Mouse (Mus musculus): ENCODE data around the gene Rhbdf2.
"Not testable (repeated sequence)": the region's sequence is repeated elsewhere in the genome, so short reads cannot be mapped to it uniquely, and the experiment has no call there.

Rhbdf2 gene

DNA sequence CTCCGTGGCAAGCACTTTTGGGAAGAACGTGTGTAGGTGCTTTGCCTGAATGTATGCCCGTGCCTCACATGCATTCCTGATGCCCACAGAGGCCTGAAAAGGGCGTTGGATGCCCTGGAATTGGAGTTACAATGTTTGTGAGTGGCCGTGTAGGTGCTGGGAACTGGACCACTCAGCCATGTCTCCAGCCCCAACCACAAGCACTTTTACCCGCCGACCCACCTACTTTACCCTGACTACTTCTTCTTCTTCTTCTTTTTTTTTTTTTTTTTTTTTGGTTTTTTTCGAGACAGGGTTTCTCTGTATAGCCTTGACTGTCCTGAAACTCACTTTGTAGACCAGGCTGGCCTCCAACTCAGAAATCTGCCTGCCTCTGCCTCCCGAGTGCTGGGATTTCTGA, 15.7 kb downstream of the Rhbdf2 start:
- in situ Hi-C loops (cut with MboI; ENCODE audit: low pct_unique_long_range_greater_than_20kb in 1 of 2, low sequenced_read_pairs in 2 of 2, unreplicated experiment in 1 of 2): not testable (repeated sequence)

DNA sequence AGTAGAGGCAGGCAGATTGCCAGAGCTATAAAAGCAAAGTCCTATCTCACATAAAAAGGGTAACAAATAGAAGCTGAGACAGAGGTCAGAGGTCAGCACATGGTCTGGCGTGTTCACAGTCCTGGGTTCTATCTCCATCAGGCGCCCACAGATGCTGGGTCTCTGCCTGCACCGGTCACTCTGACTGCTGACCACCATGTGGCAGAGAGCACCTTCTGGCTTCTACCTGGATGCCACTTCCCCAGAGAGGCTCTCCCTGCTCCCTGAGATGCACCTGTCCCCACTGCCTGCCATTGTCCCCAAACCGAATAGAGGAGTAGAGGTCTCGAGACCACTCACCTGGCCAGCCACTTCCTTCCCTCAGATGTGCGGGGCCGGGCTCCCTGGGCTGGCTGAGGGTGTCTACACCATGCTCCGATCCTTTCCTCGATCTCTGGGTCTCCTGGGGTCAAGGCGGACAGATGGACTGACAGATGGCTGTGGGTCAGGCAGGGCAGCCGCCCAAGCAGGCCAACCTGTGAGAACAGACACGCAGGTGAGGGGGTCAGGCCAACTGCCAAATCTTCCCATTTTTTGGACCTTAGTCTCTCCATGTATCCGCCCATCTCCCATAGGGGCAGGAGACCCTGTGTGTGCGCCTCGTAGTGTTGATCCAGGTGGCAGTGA, 16.7 kb downstream of the Rhbdf2 start:
- in situ Hi-C loops (cut with MboI; ENCODE audit: low pct_unique_long_range_greater_than_20kb in 1 of 2, low sequenced_read_pairs in 2 of 2, unreplicated experiment in 1 of 2): no loop called here

- in situ Hi-C loops (cut with MboI; ENCODE audit: low pct_unique_long_range_greater_than_20kb in 1 of 2, low sequenced_read_pairs in 2 of 2, unreplicated experiment in 1 of 2): no loop called here
Measured at GRCm38 (mm10) chr11:116607717-116608116, 19.1 kb downstream of the Rhbdf2 start.

DNA sequence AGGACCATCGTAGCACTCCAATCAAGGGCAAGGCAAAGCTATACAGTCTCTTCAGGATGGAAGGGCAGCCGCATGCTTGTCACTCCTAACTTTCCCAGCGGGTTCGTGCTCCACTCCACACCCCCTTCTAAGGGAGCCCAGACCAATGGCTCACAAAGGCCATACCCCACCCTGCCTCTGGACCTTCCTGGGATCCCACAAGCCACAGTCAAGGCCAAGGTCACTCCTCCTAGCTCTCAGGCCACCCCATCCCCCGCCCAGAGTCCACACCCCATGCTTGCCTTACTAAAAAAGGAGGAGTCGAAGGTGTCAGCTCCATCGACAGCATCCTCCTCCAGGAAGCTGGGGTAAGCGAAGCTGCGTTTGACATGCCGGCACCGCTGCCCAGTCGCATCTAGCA, 22.7 kb downstream of the Rhbdf2 start:
- in situ Hi-C loops (cut with MboI; ENCODE audit: low pct_unique_long_range_greater_than_20kb in 1 of 2, low sequenced_read_pairs in 2 of 2, unreplicated experiment in 1 of 2): no loop called here

DNA sequence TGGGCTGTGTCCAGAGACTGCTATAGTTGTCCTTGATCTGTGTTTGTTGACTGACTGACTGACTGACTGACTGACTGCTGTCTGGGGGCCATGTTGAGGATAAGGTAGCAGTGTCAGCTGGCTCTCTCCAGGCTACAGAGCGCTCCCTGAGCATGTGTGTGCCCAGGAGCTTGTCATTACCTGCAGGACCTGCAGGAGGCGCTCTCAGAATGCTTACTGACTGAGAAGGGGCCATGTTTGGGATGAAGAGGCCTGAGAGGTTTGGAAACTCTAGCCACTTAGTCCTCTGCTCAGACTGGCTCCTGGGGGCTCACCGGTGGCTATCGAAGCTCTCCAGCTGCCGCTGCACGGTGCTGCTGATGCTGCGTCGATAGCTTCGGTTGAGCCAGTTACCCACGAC, 23.5 kb downstream of the Rhbdf2 start:
- in situ Hi-C loops (cut with MboI; ENCODE audit: low pct_unique_long_range_greater_than_20kb in 1 of 2, low sequenced_read_pairs in 2 of 2, unreplicated experiment in 1 of 2): no loop called here

GRCm38 (mm10) chr11:116602043-116602442, 24.8 kb downstream of the Rhbdf2 start:
- in situ Hi-C loops (cut with MboI; ENCODE audit: low pct_unique_long_range_greater_than_20kb in 1 of 2, low sequenced_read_pairs in 2 of 2, unreplicated experiment in 1 of 2): no loop called here

DNA sequence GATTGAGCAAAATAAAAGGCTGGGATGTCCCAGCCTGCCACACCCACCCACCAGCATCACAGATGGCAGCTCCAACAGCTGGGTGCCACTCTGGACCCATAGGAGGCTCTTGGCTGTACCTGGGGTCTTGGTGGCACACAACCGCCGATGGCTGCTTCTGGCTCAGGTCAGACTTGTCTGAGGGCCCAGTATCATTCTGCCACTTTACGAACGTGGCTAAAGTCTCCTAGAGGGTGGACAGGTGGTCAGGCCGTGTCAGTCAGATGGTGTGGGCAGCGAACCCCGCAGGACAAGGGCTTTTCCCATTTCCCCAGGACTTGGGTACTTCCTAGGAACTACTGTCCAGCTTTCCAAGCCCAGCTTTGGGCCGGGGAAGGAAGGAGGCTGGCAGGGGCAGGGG, 25.7 kb downstream of the Rhbdf2 start:
- in situ Hi-C loops (cut with MboI; ENCODE audit: low pct_unique_long_range_greater_than_20kb in 1 of 2, low sequenced_read_pairs in 2 of 2, unreplicated experiment in 1 of 2): no loop called here

GRCm38 (mm10) chr11:116599230-116599629, 27.6 kb downstream of the Rhbdf2 start:
- in situ Hi-C loops (cut with MboI; ENCODE audit: low pct_unique_long_range_greater_than_20kb in 1 of 2, low sequenced_read_pairs in 2 of 2, unreplicated experiment in 1 of 2): no loop called here

GRCm38 (mm10) chr11:116598193-116598592, 28.6 kb downstream of the Rhbdf2 start:
- in situ Hi-C loops (cut with MboI; ENCODE audit: low pct_unique_long_range_greater_than_20kb in 1 of 2, low sequenced_read_pairs in 2 of 2, unreplicated experiment in 1 of 2): no loop called here

GRCm38 (mm10) chr11:116596766-116597165, 30.1 kb downstream of the Rhbdf2 start:
- in situ Hi-C loops (cut with MboI; ENCODE audit: low pct_unique_long_range_greater_than_20kb in 1 of 2, low sequenced_read_pairs in 2 of 2, unreplicated experiment in 1 of 2): no loop called here

DNA sequence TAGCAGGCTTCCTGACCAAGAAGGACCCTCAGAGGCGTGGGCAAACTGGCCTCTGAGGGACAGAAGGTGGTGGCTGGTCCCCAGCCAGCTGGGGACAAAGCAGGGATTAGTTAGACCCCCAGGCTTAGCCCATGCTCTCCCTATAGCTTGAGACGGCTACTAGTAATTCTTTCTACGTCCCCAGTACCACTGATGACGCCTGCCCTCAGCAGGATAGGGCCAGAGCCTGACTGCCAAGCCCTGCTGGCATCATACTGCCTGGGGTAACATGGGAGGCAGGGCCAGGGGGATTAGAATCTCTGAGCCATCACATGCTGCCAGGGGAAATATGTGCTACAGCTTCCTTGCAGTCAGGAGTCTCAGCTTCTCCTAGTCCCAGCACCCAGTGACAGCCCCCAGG, 33.5 kb downstream of the Rhbdf2 start:
- in situ Hi-C loops (cut with MboI; ENCODE audit: low pct_unique_long_range_greater_than_20kb in 1 of 2, low sequenced_read_pairs in 2 of 2, unreplicated experiment in 1 of 2): no loop called here

GRCm38 (mm10) chr11:116592428-116592827, 34.4 kb downstream of the Rhbdf2 start:
- in situ Hi-C loops (cut with MboI; ENCODE audit: low pct_unique_long_range_greater_than_20kb in 1 of 2, low sequenced_read_pairs in 2 of 2, unreplicated experiment in 1 of 2): no loop called here

GRCm38 (mm10) chr11:116591621-116592020, 35.2 kb downstream of the Rhbdf2 start:
- in situ Hi-C loops (cut with MboI; ENCODE audit: low pct_unique_long_range_greater_than_20kb in 1 of 2, low sequenced_read_pairs in 2 of 2, unreplicated experiment in 1 of 2): no loop called here

GRCm38 (mm10) chr11:116589574-116589973, 37.2 kb downstream of the Rhbdf2 start:
- in situ Hi-C loops (cut with MboI; ENCODE audit: low pct_unique_long_range_greater_than_20kb in 1 of 2, low sequenced_read_pairs in 2 of 2, unreplicated experiment in 1 of 2): no loop called here

- in situ Hi-C loops (cut with MboI; ENCODE audit: low pct_unique_long_range_greater_than_20kb in 1 of 2, low sequenced_read_pairs in 2 of 2, unreplicated experiment in 1 of 2): no loop called here
Measured at GRCm38 (mm10) chr11:116589020-116589531, 37.7 kb downstream of the Rhbdf2 start.

- in situ Hi-C loops (cut with MboI; ENCODE audit: low pct_unique_long_range_greater_than_20kb in 1 of 2, low sequenced_read_pairs in 2 of 2, unreplicated experiment in 1 of 2): no loop called here
Measured at GRCm38 (mm10) chr11:116586801-116587631, 39.8 kb downstream of the Rhbdf2 start.

DNA sequence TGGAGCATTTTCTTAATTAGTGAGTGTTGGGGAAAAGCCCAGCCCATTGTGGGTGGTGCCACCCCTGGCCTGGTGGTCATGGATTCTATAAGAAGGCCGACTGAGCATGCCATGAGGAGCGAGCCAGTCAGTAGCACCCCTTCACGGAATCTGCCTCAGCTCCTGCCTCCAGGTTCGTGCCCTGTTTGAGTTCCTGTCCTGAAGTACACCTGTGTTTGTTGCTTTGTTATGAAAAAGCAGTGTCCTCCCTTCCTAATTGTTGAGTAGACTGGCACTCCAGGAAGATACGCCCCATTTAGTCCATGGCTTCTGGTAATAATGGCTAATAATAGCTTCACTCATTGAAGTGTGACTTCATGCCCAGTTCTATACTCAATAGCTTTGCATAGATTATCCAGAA, 40.5 kb downstream of the Rhbdf2 start, which contains the start of gene Aanat:
Gene Aanat (plus strand): TSS at position 123 of the 400 bp plus-strand sequence.
- in situ Hi-C loops (cut with MboI; ENCODE audit: low pct_unique_long_range_greater_than_20kb in 1 of 2, low sequenced_read_pairs in 2 of 2, unreplicated experiment in 1 of 2): no loop called here

DNA sequence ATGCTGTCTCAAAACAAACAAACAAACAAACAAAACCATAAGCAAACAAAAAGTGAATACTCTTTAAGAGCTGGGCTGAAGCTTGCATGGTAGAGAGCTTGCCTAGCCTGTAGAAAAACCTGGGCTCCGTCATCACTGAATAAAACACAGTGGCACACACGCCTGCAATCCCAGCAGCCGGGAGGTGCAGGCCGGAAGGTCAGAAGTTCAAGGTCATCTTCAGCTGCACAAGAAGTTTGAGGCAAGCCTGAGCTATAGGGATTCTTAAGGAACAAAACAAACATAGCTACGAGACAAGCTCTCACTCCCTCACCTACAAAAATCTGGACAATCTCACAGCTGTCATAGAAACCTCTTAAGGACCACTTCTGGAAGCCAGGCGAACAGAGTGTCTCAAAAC, 41.1 kb downstream of the Rhbdf2 start:
- in situ Hi-C loops (cut with MboI; ENCODE audit: low pct_unique_long_range_greater_than_20kb in 1 of 2, low sequenced_read_pairs in 2 of 2, unreplicated experiment in 1 of 2): no loop called here

- in situ Hi-C loops (cut with MboI; ENCODE audit: low pct_unique_long_range_greater_than_20kb in 1 of 2, low sequenced_read_pairs in 2 of 2, unreplicated experiment in 1 of 2): no loop called here
Measured at GRCm38 (mm10) chr11:116581376-116581814, 45.4 kb downstream of the Rhbdf2 start, which contains the start of gene Ube2o. Ube2o (minus strand) TSS chr11:116581447.

Data from mouse embryonic stem cell (cell line).